Mouse (Mus musculus) forebrain, embryonic 15.5 days (tissue): Measurements from ENCODE around the gene Apba3. TPM values are rescaled to one million over a fixed set of nuclear protein-coding genes. Genes with fewer than 3 reads are reported as not detected.
A peak's percentile ranks its signal among the peaks of the same experiment; 100 is the strongest.

Source experiments
- ATAC-seq: fragments of 200-750 bp; cut with Nextera tagmentation; replicated peaks from 2 replicates; pipeline ENCODE4 v1.8.0; 2017; ENCODE audit warnings: mild to moderate bottlenecking, moderate TSS enrichment, moderate library complexity
- H3K27ac ChIP-seq: fragments of 300-500 bp; sonication (generic); replicated peaks from 2 replicates; pipeline ENCODE4 v1.5.1; 2015; ENCODE audit warnings: mild to moderate bottlenecking, inconsistent platforms
- H3K27me3 ChIP-seq: fragments of 300-500 bp; sonication (generic); 2 replicates; pipeline ENCODE4 v1.6.1; 2015; ENCODE audit warnings: inconsistent platforms
- H3K36me3 ChIP-seq: fragments of 300-500 bp; sonication (generic); 2 replicates; pipeline ENCODE4 v1.6.1; 2015; ENCODE audit warnings: mild to moderate bottlenecking, inconsistent platforms
- H3K4me1 ChIP-seq: fragments of 300-500 bp; sonication (generic); 2 replicates; pipeline ENCODE4 v1.6.1; 2015; ENCODE audit warnings: inconsistent platforms
- H3K4me2 ChIP-seq: fragments of 300-500 bp; sonication (generic); replicated peaks from 2 replicates; pipeline ENCODE4 v1.6.1; 2015; ENCODE audit warnings: mild to moderate bottlenecking, inconsistent platforms
- H3K4me3 ChIP-seq: fragments of 300-500 bp; sonication (generic); 2 replicates; pipeline ENCODE4 v1.5.1; 2015; ENCODE audit warnings: mild to moderate bottlenecking, inconsistent platforms
- H3K9ac ChIP-seq: fragments of 300-500 bp; sonication (generic); replicated peaks from 2 replicates; pipeline ENCODE4 v1.6.1; 2015; ENCODE audit warnings: mild to moderate bottlenecking, inconsistent platforms
- H3K9me3 ChIP-seq: fragments of 300-500 bp; sonication (generic); 2 replicates; pipeline ENCODE4 v1.6.1; 2016; ENCODE audit warnings: inconsistent platforms
- WGBS: fragments of 180-500 bp; shearing (Covaris S2); methylation state at CpG from one replicate; pipeline ENCODE4 v1.1.7; 2015; ENCODE audit warnings: mixed read lengths; 5-methylcytosine and 5-hydroxymethylcytosine counted together
- microRNA-seq: library from miRNA; unstranded; fragments of <30 nt; microRNA quantifications from one replicate; pipeline ENCODE4, GENCODE M21; 2016
- polyA plus RNA-seq: library from polyadenylated mRNA; unstranded; fragments of >200 nt; fragmentation: Nextera tagmentation; extraction: Ambion mirVana; gene quantifications from 2 replicates; pipeline ENCODE4 v1.2.1, GENCODE M21; 2015

The Apba3 gene
- polyA plus RNA-seq, 1 experiment from 2014 or later = 37.5 TPM

GRCm38 (mm10) chr10:81318589-81319329 lies 52.0 kb downstream of the Apba3 start:
- no peak for ATAC-seq
- WGBS = 91% methylated on average over 13 of the region's 13 CpGs
- Histone ChIP-seq H3K27me3 (no peaks in the 10 kb centered on the region), H3K4me2 (no peak overlapping the region), H3K9ac (peak overlapping the region; percentile 39; the same call in 1 of the 2 replicates), H3K4me1 (peaks cover 28% of the 10 kb centered on the region), H3K4me3 (no peak overlapping the region), H3K27ac (no peak overlapping the region), H3K36me3 (peaks cover 50% of the 10 kb centered on the region), H3K9me3 (no peaks in the 10 kb centered on the region)

GRCm38 (mm10) chr10:81319330-81319699 lies 52.6 kb downstream of the Apba3 start:
- Histone ChIP-seq H3K4me1 (peaks cover 28% of the 10 kb centered on the region), H3K36me3 (peaks cover 50% of the 10 kb centered on the region), H3K9me3 (no peaks in the 10 kb centered on the region), H3K4me3 (peak overlapping the region; percentile 72; the same call in 1 of the 2 replicates), H3K27ac (peak overlapping the region; percentile 94), H3K4me2 (peak overlapping the region; percentile 80), H3K27me3 (no peaks in the 10 kb centered on the region), H3K9ac (peak overlapping the region; percentile 39)
- no peak for ATAC-seq
- 39% methylated on average over 8 of the region's 8 CpGs for WGBS

GRCm38 (mm10) chr10:81319741-81320549 lies 53.2 kb downstream of the Apba3 start:
- Histone ChIP-seq H3K4me3 (peak overlapping the region; percentile 72), H3K9ac (peak overlapping the region; percentile 39), H3K4me1 (peaks cover 28% of the 10 kb centered on the region), H3K36me3 (peaks cover 50% of the 10 kb centered on the region), H3K27me3 (no peaks in the 10 kb centered on the region), H3K27ac (peak overlapping the region; percentile 94), H3K9me3 (no peaks in the 10 kb centered on the region), H3K4me2 (peak overlapping the region; percentile 80)
- WGBS = 1% methylated on average over 38 of the region's 38 CpGs
- peak; percentile 60 for ATAC-seq

GRCm38 (mm10) chr10:81320550-81321347 lies 54.0 kb downstream of the Apba3 start, which contains the start of gene Cactin:
Cactin (plus strand) TSS chr10:81321103.
- ATAC-seq = peak; percentile 93
- peak within 1 kb of the TSS; percentile 94 for H3K27ac ChIP-seq
- H3K27me3 ChIP-seq = no peaks in the 10 kb centered on the region
- H3K9me3 ChIP-seq = no peaks in the 10 kb centered on the region
- H3K36me3 ChIP-seq = peaks cover 50% of the 10 kb centered on the region
- under 1% methylated on average over 68 of the region's 68 CpGs for WGBS
- H3K4me1 ChIP-seq = peaks cover 28% of the 10 kb centered on the region
- peak within 1 kb of the TSS; percentile 80 for H3K4me2 ChIP-seq
- H3K9ac ChIP-seq = peak within 1 kb of the TSS; percentile 74
- H3K4me3 ChIP-seq = peak within 1 kb of the TSS; percentile 72

- 4% methylated on average over 20 of the region's 20 CpGs for WGBS
- 0 out of 2 replicates have a peak, but pooled peaks have one; percentile 1 for ATAC-seq
Measured at GRCm38 (mm10) chr10:81321436-81321835, 54.7 kb downstream of the Apba3 start.

GRCm38 (mm10) chr10:81322444-81322843 lies 55.7 kb downstream of the Apba3 start:
- Histone ChIP-seq H3K4me2 (no peak overlapping the region), H3K4me1 (peaks cover 23% of the 10 kb centered on the region), H3K9me3 (no peaks in the 10 kb centered on the region), H3K27me3 (no peaks in the 10 kb centered on the region), H3K9ac (no peak overlapping the region), H3K4me3 (peak overlapping the region; percentile 72; the same call in 1 of the 2 replicates), H3K27ac (no peak overlapping the region), H3K36me3 (peaks cover 60% of the 10 kb centered on the region)
- ATAC-seq = no peak
- 91% methylated on average over 27 of the region's 27 CpGs for WGBS

More at GRCm38 (mm10) chr10:81321436-81321835, 54.7 kb downstream of the Apba3 start:
- Histone ChIP-seq H3K4me2 (peak overlapping the region; percentile 80), H3K9ac (peak overlapping the region; percentile 74), H3K4me1 (peaks cover 28% of the 10 kb centered on the region), H3K27ac (peak overlapping the region; percentile 94), H3K4me3 (peak overlapping the region; percentile 72), H3K9me3 (no peaks in the 10 kb centered on the region), H3K36me3 (peaks cover 51% of the 10 kb centered on the region), H3K27me3 (no peaks in the 10 kb centered on the region)

Small RNAs within 50 kb of the gene (microRNA-seq; reads per million reads assigned to microRNA genes)
- gene Mir3057 = 10.8 reads per million, percentile 26 among the genes with 10 or more reads in this experiment

Other genes with a start within 250 kb of the Apba3 start
- 32.6 and 36.0 TPM in 2 replicates for gene Diras1, start 241.3 kb upstream of the Apba3 start, polyA plus RNA-seq
- gene Slc39a3, start 229.5 kb upstream of the Apba3 start, polyA plus RNA-seq = 46.3 TPM in 2 replicates
- 316 and 320 TPM in 2 replicates for gene Sgta, start 206.8 kb upstream of the Apba3 start, polyA plus RNA-seq
- 60.0 and 61.7 TPM in 2 replicates for gene Thop1, start 196.9 kb upstream of the Apba3 start, polyA plus RNA-seq
- 0.13 and 0.25 TPM in 2 replicates for gene Creb3l3, start 168.1 kb upstream of the Apba3 start, polyA plus RNA-seq
- gene Map2k2, start 161.0 kb upstream of the Apba3 start, polyA plus RNA-seq = 211 and 229 TPM in 2 replicates
- gene Zbtb7a, start 131.7 kb upstream of the Apba3 start, polyA plus RNA-seq = 12.1 and 15.1 TPM in 2 replicates
- 54.9 and 57.8 TPM in 2 replicates for gene Pias4, start 99.0 kb upstream of the Apba3 start, polyA plus RNA-seq
- 633 and 637 TPM in 2 replicates for gene Eef2, start 90.3 kb upstream of the Apba3 start, polyA plus RNA-seq
- 56.8 and 61.3 TPM in 2 replicates for gene Dapk3, start 84.0 kb upstream of the Apba3 start, polyA plus RNA-seq
- gene 4930442H23Rik, start 83.1 kb upstream of the Apba3 start, polyA plus RNA-seq = 0.14 and 0.19 TPM in 2 replicates
- 0.11 TPM in 1 of 2 replicates, not detected in the other for gene Nmrk2, start 64.9 kb upstream of the Apba3 start, polyA plus RNA-seq
- 72.6 and 75.3 TPM in 2 replicates for gene Atcay, start 36.1 kb upstream of the Apba3 start, polyA plus RNA-seq
- 19.5 and 21.2 TPM in 2 replicates for gene Zfr2, start 33.8 kb upstream of the Apba3 start, polyA plus RNA-seq
- 22.4 TPM in 2 replicates for gene Matk, start 14.0 kb upstream of the Apba3 start, polyA plus RNA-seq
- 97.3 and 104 TPM in 2 replicates for gene Mrpl54, start within 50 bp of the Apba3 start, polyA plus RNA-seq
- gene Tjp3, start 24.6 kb downstream of the Apba3 start, polyA plus RNA-seq = 8.5 and 9.0 TPM in 2 replicates
- gene Pip5k1c, start 26.0 kb downstream of the Apba3 start, polyA plus RNA-seq = 123 and 127 TPM in 2 replicates
- 40.7 and 42.4 TPM in 2 replicates for gene Cactin, start 54.1 kb downstream of the Apba3 start, polyA plus RNA-seq
- gene Tbxa2r, start 61.8 kb downstream of the Apba3 start, polyA plus RNA-seq = 3.1 and 4.3 TPM in 2 replicates
- not detected in 2 replicates for gene Gipc3, start 76.3 kb downstream of the Apba3 start, polyA plus RNA-seq
- gene Hmg20b, start 83.5 kb downstream of the Apba3 start, polyA plus RNA-seq = 41.4 and 43.3 TPM in 2 replicates
- gene Mfsd12, start 90.5 kb downstream of the Apba3 start, polyA plus RNA-seq = 11.2 and 11.9 TPM in 2 replicates
- 0.73 and 1.3 TPM in 2 replicates for gene 4930404N11Rik, start 98.9 kb downstream of the Apba3 start, polyA plus RNA-seq
- gene Fzr1, start 111.6 kb downstream of the Apba3 start, polyA plus RNA-seq = 133 and 135 TPM in 2 replicates
- gene Dohh, start 117.5 kb downstream of the Apba3 start, polyA plus RNA-seq = 88.2 and 89.0 TPM in 2 replicates
- gene Gm48551, start 117.5 kb downstream of the Apba3 start, polyA plus RNA-seq = 5.4 and 6.6 TPM in 2 replicates
- gene Gm48552, start 122.0 kb downstream of the Apba3 start, polyA plus RNA-seq = 2.9 and 3.1 TPM in 2 replicates
- gene Smim24, start 126.1 kb downstream of the Apba3 start, polyA plus RNA-seq = 1.2 and 1.8 TPM in 2 replicates
- gene Nfic, start 188.7 kb downstream of the Apba3 start, polyA plus RNA-seq = 24.2 and 29.4 TPM in 2 replicates
- 76.1 and 78.5 TPM in 2 replicates for gene Celf5, start 215.7 kb downstream of the Apba3 start, polyA plus RNA-seq
- gene Ncln, start 229.4 kb downstream of the Apba3 start, polyA plus RNA-seq = 60.3 and 65.0 TPM in 2 replicates
- gene S1pr4, start 233.2 kb downstream of the Apba3 start, polyA plus RNA-seq = 0.69 and 0.73 TPM in 2 replicates